Mouse (Mus musculus) CD4-positive helper T cell, adult 2 months (primary cell): ENCODE results near the gene Ephb3.

Experiments
- DNase-seq: peaks from one replicate; pipeline ENCODE4 v3.0.0-alpha.2; 2012; ENCODE audit warnings: low read depth, missing footprints, low spot score

Gene Ephb3

DNA sequence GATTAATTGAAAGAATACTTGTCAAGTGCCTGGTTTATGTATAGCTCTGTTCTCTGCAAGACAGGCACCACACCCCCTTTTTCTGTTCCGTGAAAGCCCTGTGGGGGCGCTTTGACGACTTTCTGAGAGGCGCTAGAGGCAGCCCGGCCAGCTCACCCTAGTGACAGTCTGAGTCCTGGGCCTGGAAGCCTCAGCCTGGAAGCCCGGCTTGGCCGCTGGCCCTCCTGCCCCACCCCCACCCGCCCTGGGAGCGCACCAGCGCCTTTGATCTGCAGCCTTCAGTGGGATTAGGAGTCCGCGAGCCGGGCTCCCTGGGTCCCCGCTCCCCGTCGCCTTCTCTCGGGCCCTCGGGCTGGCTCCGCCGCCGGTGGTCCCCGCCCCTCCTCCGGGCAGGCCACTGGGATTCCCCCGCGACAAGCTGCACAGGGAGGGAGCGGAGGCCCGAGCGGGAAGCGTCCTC, 41.4 kb downstream of the Ephb3 start:
- peak; percentile 49 for DNase-seq

- no peak for DNase-seq
Observed at GRCm38 (mm10) chr16:21246391-21247036, 42.0 kb downstream of the Ephb3 start.

- no peak for DNase-seq
Observed at GRCm38 (mm10) chr16:21247037-21247432, 42.5 kb downstream of the Ephb3 start.

- DNase-seq, result no peak
Observed at GRCm38 (mm10) chr16:21247871-21248712, 43.5 kb downstream of the Ephb3 start.

DNA sequence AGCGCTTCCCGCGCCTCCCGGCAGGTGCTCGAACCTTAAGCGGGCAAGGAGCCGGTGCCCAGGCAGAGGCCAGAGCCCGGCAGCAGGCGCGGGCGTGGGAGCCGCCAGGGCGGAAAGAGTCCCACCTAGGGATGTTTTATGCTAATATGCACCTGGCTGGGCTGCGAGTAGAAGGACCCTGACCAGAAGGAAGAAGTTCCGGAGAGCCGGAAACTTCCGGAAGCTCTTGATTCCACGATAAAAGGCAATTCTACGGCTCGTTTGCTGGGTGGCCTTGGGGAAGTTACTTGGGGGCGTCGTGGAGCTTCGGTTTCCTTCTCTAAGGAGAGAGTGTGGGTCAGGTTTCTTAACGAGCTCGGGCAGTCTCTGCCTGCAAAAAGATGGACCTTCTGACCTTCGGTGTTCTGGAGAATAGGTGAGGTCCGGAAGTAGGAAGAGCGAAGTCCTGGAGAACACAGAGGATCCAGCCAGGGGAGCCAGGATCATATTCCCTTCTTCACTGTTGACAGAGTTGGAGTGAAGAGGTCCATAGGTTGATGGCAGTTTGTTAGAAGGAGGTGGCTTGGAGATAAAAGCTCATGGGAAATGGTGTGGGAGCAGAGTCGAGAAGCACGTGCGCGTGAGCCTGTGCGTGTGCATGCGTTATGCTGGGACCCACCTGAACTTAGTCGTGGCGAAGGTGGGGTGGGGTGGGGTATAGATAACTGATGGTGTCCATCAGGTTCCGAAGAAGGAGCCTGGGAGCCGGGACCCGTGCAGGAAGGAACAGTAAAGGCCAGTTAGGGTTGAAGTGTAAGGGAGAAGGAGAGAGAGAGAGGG, 44.4 kb downstream of the Ephb3 start:
- DNase-seq, result peak; percentile 10

- DNase-seq, result no peak
Observed at GRCm38 (mm10) chr16:21252401-21252955, 47.9 kb downstream of the Ephb3 start.

GRCm38 (mm10) chr16:21255574-21256304, 51.2 kb downstream of the Ephb3 start:
- no peak for DNase-seq

- no peak for DNase-seq
Observed at GRCm38 (mm10) chr16:21256514-21257305, 52.2 kb downstream of the Ephb3 start.

DNA sequence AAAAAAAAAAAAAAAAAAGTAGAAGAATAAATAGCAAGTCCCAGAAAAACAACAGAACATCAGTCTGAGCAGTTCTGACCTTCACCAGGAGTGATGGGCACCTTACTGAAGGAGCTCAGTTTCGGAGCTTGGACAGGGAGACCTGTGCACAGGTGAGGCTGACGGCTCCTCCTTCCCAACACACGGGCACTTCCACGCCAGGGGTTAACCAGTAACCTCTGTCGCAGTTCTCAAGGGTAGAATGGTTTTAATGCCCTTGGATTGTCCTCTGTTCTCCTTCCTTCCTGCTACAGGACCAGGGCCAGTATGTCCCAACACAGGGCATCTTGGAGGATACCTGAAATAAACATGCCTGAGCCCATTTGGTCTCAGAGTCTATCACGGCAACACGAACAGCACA, 60.9 kb downstream of the Ephb3 start:
- DNase-seq, result no peak

DNA sequence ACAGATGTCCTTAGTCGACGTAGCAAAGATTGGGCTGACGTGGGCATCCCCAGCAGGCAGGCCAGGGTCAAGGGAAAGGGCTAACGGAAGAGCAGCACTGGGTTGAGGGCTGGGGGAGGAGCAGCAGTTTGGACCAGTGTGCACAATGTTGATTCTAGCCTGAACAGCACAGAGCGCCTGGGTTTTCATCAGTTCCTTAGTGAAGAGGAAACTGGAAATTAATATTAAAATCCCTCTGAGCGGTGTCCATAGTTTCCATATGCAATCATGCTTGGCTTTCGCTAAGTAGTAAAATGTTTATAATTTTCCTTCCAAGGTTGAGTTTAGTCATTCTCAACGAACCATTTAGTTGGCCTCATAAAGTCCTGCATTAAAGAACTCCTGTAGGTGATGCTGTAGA, 65.2 kb downstream of the Ephb3 start:
- DNase-seq, result no peak

GRCm38 (mm10) chr16:21271773-21272247, 67.3 kb downstream of the Ephb3 start:
- no peak for DNase-seq

- no peak for DNase-seq
Observed at GRCm38 (mm10) chr16:21272748-21273147, 68.2 kb downstream of the Ephb3 start.
